Mouse (Mus musculus): Measurements from ENCODE around the gene Col4a1.

The Col4a1 gene

GRCm38 (mm10) chr8:11312349-11313175 is at the start of gene Col4a1, which contains the start of gene Col4a2:
Gene Col4a1, minus strand, starts transcription at chr8:11312826.
Gene Col4a2, plus strand, starts transcription at chr8:11312805.
- peak; percentile 62 for DNase-seq (ENCODE audit: low spot score)

- DNase-seq (ENCODE audit: low spot score) = no peak
These were observed 49.1 kb upstream of the Col4a1 start for GRCm38 (mm10) chr8:11361546-11362277.

GRCm38 (mm10) chr8:11359846-11360245 is 47.2 kb upstream of the Col4a1 start:
- DNase-seq (ENCODE audit: low spot score) = no peak

DNA sequence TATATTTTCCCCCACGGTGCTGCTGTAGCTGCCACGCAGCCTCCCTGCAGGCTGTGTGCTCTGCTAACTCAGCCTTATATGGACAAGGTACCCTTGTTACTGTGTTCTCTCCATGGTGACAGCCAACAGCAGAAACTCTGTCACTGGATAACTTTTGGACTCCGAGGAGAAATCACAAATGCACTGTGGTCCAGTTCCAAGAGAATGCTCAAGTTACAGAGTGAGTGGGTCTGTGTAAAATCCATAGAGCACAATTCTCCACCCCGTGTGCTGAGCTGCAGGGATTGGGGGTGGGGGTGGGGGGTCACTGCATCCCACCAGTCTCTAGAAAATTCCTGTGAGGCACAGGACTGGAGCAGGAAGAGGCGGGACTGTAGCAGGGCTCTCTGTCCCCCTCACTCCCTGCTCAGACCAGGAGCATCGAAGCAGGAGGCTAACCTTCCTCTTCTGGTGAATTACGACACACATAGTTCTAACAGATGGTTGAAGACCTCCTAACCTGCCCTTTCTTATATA is 45.4 kb upstream of the Col4a1 start:
- DNase-seq (ENCODE audit: low spot score) = no peak

DNA sequence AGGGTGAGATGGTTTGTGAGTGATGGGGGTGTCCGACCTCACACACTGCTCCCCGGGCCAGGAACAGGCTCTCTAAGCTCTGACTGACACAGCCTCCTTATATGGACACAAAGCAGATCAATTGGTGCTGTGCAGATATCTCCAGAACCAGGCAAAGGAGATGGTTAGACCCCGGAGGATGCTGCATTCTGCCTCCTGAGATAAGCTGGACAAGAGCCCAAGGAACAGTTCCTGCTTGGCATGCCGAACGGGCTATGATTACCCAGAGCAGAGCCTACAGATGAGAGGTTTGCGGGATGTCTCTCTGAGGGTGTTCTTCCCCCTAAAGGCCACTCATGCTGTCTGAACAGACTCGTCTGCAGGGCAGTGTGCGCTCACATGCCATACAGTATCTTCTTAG is 44.1 kb upstream of the Col4a1 start:
- DNase-seq (ENCODE audit: low spot score) = no peak

DNA sequence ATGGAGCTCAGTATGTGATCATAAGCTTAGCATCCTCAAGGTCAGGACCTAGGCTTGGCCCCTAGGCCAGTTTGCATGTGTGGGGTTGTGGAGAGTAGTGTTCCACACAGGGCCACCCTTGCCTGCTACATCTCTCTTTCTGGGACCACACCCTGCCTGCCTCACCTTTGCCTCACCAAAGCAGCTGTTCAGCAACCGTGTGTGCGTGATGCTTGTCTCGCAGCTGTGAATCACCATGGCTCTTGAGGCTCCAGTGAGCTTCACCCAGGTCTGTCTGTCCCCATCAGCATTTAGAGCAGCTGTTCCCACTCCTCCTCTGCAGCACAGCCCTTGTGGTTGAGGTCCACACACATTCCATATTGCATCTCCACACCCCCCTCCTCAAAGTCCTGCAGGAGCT is 43.3 kb upstream of the Col4a1 start:
- no peak for DNase-seq (ENCODE audit: low spot score)

- DNase-seq (ENCODE audit: low spot score) = no peak
These were observed 42.3 kb upstream of the Col4a1 start for GRCm38 (mm10) chr8:11354800-11355451.

GRCm38 (mm10) chr8:11352514-11352913 is 39.9 kb upstream of the Col4a1 start:
- DNase-seq (ENCODE audit: low spot score) = no peak

DNA sequence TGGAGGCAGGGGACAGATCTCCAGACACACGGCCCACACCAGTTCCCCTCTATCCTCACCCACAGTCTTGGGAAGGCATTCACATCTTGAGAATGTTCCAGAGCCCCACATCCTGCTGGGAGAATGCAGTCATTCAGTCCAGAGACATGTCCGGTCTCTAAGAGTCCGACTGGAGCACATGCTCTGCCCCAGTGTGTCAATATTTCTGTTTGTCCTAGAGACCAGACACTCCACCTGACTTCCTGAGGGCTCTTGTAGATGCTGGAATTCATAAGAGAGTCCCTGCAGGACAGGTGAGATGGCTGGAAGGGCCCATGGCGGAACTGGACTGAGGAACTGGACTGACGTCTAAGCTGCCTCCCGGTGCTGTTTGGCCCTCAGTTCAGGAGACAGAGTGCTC is 38.7 kb upstream of the Col4a1 start:
- no peak for DNase-seq (ENCODE audit: low spot score)

DNA sequence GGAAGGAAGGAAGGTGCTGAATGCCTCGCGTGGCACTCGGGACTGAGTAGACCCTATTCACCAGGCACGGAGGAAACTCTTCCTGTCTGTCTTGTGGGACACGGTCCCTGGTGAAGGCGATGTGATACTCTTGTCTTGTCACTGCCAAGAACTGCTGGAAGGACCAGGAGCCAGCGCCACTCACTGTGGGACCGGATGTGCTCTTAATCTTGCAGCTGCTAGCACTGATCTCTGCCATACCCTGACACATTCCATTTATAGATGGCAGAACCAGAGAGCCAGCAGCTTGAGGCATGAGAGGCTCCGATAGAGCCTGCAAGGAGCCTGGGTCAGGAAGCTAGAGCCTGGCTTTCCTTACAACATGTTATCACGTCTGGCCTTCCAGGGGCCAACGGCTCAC is 36.0 kb upstream of the Col4a1 start:
- DNase-seq (ENCODE audit: low spot score) = no peak

DNA sequence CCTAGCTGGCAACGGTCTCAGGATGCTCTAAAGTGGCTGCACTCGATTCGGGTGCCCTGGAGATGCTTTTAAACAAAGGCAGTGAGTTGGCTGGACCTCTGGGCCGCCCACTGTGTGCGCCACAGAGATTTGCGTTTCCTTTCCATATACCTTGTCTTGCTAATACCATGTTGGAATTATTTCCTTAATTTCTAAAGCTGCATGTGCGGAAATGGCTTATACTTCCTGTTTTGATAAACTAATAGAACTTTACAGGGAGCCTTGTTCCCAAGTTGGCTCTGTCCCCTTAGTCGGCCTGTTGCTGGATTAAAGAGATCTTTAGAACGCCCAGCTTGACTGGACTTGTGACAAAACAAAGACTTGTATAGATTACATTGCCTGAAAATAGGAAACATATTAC is 35.1 kb upstream of the Col4a1 start:
- no peak for DNase-seq (ENCODE audit: low spot score)

- DNase-seq (ENCODE audit: low spot score) = no peak
These were observed 33.6 kb upstream of the Col4a1 start for GRCm38 (mm10) chr8:11346225-11346624.

- DNase-seq (ENCODE audit: low spot score) = no peak
These were observed 31.8 kb upstream of the Col4a1 start for GRCm38 (mm10) chr8:11344459-11344858.

DNA sequence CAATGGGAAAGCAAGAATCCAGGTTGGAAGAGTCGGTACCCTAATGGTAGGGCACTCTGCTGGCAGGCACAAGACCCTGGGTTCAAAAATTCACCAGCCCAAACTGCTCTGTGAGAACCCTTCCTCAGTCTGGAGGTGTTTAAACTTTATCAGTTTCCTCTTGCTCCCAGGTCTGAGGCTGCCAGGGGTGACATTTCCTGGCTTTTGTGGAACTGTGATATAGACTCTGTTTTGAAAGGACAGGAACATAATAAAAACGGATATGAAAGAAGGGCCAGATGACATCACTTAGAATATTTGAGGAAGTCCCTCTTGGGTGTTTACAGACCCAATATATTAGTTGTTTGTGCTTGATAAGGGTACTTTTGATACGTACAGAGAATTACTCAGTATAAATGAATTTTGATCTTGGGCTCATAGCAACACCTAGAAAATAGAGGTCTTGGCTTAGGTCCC is 28.5 kb upstream of the Col4a1 start:
- no peak for DNase-seq (ENCODE audit: low spot score)

GRCm38 (mm10) chr8:11340310-11341110 is 27.9 kb upstream of the Col4a1 start:
- no peak for DNase-seq (ENCODE audit: low spot score)

DNA sequence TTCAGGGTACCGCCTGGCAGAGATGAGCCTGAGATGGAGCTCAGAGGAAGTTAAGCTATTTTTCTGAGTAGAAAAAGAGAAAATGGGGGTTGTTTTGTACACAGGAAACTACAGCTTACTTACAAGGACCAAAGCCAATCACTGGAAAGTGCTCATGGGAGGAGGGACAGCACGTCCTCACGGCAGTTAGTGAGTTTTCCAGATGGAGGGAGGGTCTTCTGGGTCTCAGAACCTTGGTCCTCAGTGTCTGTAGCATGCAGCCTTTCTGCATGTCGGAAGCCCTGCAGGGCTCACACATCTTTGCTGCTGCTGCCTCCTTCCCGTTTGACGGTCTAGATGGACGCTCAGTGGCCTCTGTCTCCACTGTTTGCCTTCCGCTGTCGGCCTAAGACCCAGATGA is 25.9 kb upstream of the Col4a1 start:
- no peak for DNase-seq (ENCODE audit: low spot score)

DNA sequence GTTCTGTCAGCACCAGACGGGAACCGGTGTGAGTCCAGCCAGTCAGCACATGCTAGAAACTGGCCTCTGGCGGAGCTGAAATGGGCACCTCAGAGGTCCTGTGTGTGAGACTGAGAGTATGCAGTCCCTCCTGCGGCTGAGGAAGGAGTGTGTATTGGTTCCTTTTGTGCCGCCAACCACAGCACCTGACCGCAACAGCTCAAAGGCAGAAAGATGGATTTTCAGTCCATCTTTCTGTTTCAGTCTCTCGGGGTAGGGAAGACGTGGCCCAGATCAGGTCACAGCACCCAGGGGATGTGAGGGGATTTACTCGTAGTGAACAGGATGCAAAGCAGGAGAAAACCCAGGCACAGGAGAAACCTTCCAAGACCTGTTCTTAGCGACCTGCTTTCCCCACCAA is 25.0 kb upstream of the Col4a1 start:
- DNase-seq (ENCODE audit: low spot score) = no peak

DNA sequence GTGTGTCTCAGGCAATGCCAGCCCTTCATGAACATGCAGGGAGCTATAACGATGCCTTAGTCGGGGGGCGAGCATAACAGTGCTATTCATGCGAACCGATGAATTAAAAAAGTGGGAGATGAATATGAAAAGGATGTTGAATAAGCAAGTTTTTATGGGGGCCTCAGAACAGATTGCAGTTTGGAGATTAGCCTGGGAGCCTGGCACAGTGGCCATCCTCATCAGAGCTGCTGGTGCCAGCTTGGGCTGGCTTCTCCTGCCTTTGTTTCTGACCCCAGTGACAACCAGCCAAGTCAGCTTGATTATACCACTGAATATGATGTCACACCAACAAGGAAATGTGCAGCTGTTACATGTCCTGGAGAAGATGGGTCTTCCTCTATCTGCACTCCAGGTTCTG is 23.7 kb upstream of the Col4a1 start:
- no peak for DNase-seq (ENCODE audit: low spot score)

DNA sequence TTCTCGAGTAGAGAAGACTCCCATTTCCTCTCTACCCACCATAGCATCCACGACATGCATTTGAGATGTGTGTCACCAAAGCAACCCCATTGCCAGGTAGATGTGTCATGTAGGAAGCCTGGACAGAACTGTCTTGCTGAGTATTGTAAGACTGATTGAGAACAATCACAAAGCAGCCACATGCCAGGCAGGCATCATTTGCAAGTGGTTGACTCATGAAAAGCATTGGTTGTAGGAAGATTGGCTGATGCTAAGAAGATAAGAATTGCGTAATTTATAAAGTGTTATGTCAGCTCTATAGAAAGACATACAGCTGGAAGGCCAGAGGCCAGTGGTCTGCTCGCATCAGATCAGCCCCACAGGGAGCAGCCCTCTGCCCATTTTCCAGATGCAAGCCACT is 22.6 kb upstream of the Col4a1 start:
- DNase-seq (ENCODE audit: low spot score) = no peak

DNA sequence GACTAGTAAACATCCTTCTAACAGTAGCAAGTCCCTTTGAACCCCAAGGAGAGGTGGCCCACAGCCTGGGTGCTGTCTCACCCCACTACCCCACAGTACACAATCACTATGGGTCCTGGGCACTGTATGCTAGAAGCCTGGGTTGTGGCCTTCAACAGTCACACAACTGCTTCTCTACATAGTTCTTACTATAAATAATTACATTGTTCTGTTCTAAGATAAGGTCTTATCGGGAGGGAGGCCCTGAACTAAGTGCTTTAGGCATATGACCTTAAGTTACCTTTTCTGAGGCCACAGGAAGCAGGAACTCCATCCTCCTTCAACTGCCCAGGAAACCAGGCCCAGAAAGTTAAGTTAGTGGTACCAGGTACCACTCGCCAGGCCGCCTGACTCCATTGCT is 21.9 kb upstream of the Col4a1 start:
- no peak for DNase-seq (ENCODE audit: low spot score)

DNA sequence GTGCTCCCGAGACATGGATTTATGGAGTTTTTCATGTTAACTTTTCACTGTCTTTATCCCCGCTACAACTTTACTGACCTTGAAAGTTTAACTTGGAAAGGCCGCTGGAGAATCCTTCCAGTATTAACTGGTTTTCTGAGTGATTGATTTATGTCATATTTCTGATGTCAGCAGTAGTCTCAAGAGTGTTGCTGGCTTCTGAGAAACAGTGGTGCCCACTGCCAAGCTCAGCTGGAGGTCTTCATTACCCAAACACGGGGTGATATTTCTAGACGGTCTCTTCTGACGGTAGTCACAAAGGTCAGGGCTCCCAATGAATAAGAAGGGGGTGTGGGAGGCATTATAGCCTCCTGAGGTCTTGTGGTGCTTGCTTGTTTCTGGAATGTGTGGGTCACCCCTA is 21.1 kb upstream of the Col4a1 start:
- no peak for DNase-seq (ENCODE audit: low spot score)

DNA sequence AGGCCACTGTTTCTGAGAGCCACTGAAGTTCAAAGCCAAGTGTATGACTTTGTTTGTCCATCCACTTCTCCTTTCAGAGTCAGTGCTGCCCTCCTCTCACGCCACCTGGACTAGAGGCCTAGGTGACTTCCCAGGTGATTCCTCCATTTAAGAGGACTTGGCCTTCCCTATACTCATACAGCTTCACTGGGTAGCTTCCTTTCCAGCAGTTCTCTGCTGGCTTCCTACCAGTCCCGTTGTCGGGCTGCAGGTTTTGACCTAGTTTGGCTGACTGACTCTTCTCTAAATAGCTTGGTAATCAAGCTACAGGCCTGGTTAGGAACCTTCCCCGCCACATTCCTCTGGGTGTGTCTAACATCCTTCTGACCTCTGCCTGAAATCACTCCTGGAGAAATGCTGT is 18.9 kb upstream of the Col4a1 start:
- no peak for DNase-seq (ENCODE audit: low spot score)

Data from ovary, postnatal 10 days (tissue).